Mouse (Mus musculus) liver, embryonic 18 days (tissue): ENCODE results near the gene 1700123K08Rik. TPM values are rescaled to one million over a fixed set of nuclear protein-coding genes. Genes with fewer than 3 reads are reported as not detected.

Source experiments
- polyA plus RNA-seq: library from polyadenylated mRNA; depleted of rRNA; stranded (reverse); fragments of >200 nt; gene quantifications from 2 replicates; pipeline ENCODE4 v1.2.3, GENCODE M21; 2012; rRNA removed

1700123K08Rik gene
- not detected in 2 replicates for polyA plus RNA-seq

GRCm38 (mm10) chr5:138564612-138565011 lies at the start of gene 1700123K08Rik:
1700123K08Rik (minus strand) TSS chr5:138564712.

Other genes starting within 250 kb of the 1700123K08Rik start
- gene Pvrig, start 222.8 kb downstream of the 1700123K08Rik start, polyA plus RNA-seq, result 0.51 and 0.54 TPM in 2 replicates
- gene Zfp157, start 123.2 kb downstream of the 1700123K08Rik start, polyA plus RNA-seq, result 2.7 TPM in 2 replicates
- 5.3 and 5.7 TPM in 2 replicates for gene Zfp68, start 55.0 kb upstream of the 1700123K08Rik start, polyA plus RNA-seq
- 2.3 and 2.4 TPM in 2 replicates for gene A430033K04Rik, start 58.1 kb upstream of the 1700123K08Rik start, polyA plus RNA-seq
- gene Fam20c, start 189.8 kb upstream of the 1700123K08Rik start, polyA plus RNA-seq, result 12.5 and 13.4 TPM in 2 replicates